Mouse (Mus musculus): ENCODE results near the gene Cfap43.

DNA sequence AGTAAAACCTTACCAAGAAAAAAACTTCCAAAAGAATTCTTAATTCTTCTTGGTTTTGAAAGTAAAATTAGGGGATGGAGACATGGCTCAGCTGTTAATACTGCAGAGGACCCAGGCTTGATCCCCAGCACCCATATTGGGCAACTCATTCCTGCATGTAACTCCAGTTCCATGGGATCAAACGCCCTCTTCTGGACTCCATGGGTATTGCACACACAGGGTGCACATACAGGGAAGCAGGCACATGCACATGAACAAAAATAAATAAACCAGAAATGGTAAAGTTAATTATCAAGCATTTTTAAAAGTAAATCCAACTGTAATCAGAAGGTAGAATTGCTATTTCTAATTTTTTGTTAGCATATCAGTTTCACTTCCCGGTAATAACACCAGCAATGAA lies 202.9 kb downstream of the Cfap43 start:
- TF ChIP-seq POLR2A (IDR thresholded peaks at IDR 0.05; ENCODE audit: insufficient read length, low read depth) (no peak), REST (IDR thresholded peaks at IDR 0.05; ENCODE audit: insufficient read depth, insufficient read length) (no peak), MAX (IDR thresholded peaks at IDR 0.05; ENCODE audit: low read depth) (no peak), USF1 (IDR thresholded peaks at IDR 0.05; ENCODE audit: low read depth) (no peak), E2F4 (IDR thresholded peaks at IDR 0.05; ENCODE audit: insufficient read depth) (no peak), SRF (IDR thresholded peaks at IDR 0.05; ENCODE audit: control insufficient read depth, insufficient read length, low read depth) (no peak), TCF12 (IDR thresholded peaks at IDR 0.05; ENCODE audit: insufficient read depth, poor library complexity, severe bottlenecking) (no peak), MYOG (IDR thresholded peaks at IDR 0.05; ENCODE audit: control insufficient read depth in 1 of 3, insufficient read depth in 1 of 3, insufficient read length in 2 of 3, low read depth in 2 of 3) (no peak)
